Mouse (Mus musculus): ENCODE data around the gene Anpep.

GRCm38 (mm10) chr7:79856305-79856704, 4.6 kb downstream of the Anpep start:
- TF ChIP-seq CTCF (IDR thresholded peaks at IDR 0.05; ENCODE audit: extremely low read depth, insufficient read length, insufficient replicate concordance, low read depth, low read length) = no peak
- no peak for TF ChIP-seq POLR2A (IDR thresholded peaks at IDR 0.05; ENCODE audit: low read depth, low read length)
